In genomic region chr11:9305450-9305849, GRCm38 (mm10) we compare ENCODE assay signal across 30 mouse cellular contexts.
"Had no signal": no experiment of that assay in that cellular context is flagged by ENCODE, and none has a peak within 500 bp of the region (broad histone marks: within the 10 kb centered on the region; RNA-seq: fewer than 3 reads in every experiment).

No protein-coding gene starts in this region.

- H3K27ac ChIP-seq: limb, embryonic 10.5 days; limb, embryonic 12.5 days; limb, embryonic 13.5 days; limb, embryonic 15.5 days; liver, embryonic 12.5 days; liver, embryonic 13.5 days; liver, embryonic 14.5 days; liver, embryonic 15.5 days; lung, embryonic 15.5 days; macrophage; midbrain, embryonic 10.5 days; midbrain, embryonic 12.5 days; midbrain, embryonic 13.5 days; midbrain, embryonic 15.5 days had no signal

- H3K27me3 ChIP-seq: limb, embryonic 12.5 days; limb, embryonic 13.5 days; limb, embryonic 15.5 days; liver, embryonic 12.5 days; liver, embryonic 13.5 days; liver, embryonic 15.5 days; lung, embryonic 15.5 days; megakaryocyte, embryonic 14.5 days; midbrain, embryonic 12.5 days; midbrain, embryonic 13.5 days; midbrain, embryonic 15.5 days had no signal

- H3K9me3 ChIP-seq: limb, embryonic 10.5 days; limb, embryonic 12.5 days; limb, embryonic 13.5 days; limb, embryonic 15.5 days; liver, embryonic 12.5 days; liver, embryonic 13.5 days; liver, embryonic 15.5 days; lung, embryonic 15.5 days; midbrain, embryonic 10.5 days; midbrain, embryonic 12.5 days; midbrain, embryonic 13.5 days; midbrain, embryonic 15.5 days had no signal

- ATAC-seq: liver, embryonic 12.5 days; liver, postnatal 0 days; lung, postnatal 0 days; midbrain, embryonic 13.5 days; midbrain, embryonic 15.5 days; midbrain, embryonic 16.5 days had no signal

- H3K36me3 ChIP-seq: limb, embryonic 10.5 days; limb, embryonic 12.5 days; limb, embryonic 13.5 days; limb, embryonic 15.5 days; liver, embryonic 12.5 days; liver, embryonic 13.5 days; liver, embryonic 15.5 days; lung, embryonic 15.5 days; midbrain, embryonic 10.5 days; midbrain, embryonic 12.5 days; midbrain, embryonic 13.5 days; midbrain, embryonic 15.5 days had no signal

- H3K4me2 ChIP-seq: limb, embryonic 12.5 days; limb, embryonic 13.5 days; limb, embryonic 15.5 days; liver, embryonic 11.5 days; liver, embryonic 12.5 days; liver, embryonic 13.5 days; liver, embryonic 15.5 days; lung, embryonic 14.5 days; lung, embryonic 15.5 days; midbrain, embryonic 11.5 days; midbrain, embryonic 12.5 days; midbrain, embryonic 13.5 days; midbrain, embryonic 15.5 days had no signal

- H3K4me1 ChIP-seq: limb, embryonic 10.5 days; limb, embryonic 12.5 days; limb, embryonic 13.5 days; limb, embryonic 15.5 days; liver, embryonic 12.5 days; liver, embryonic 13.5 days; liver, embryonic 15.5 days; lung, embryonic 15.5 days; megakaryocyte, embryonic 14.5 days; midbrain, embryonic 10.5 days; midbrain, embryonic 12.5 days; midbrain, embryonic 13.5 days; midbrain, embryonic 15.5 days had no signal

- DNase-seq: left cerebral cortex, postnatal 4 days; liver; liver, embryonic 13.5 days; liver, postnatal 0 days; lung, adult 18-20 months; lung, adult 2 months; lung, embryonic 14.5 days; lung, postnatal 14 days; lung, postnatal 36 days; lung, postnatal 4 days; midbrain, embryonic 14.5 days had no signal

- H3K9ac ChIP-seq: limb, embryonic 12.5 days; limb, embryonic 13.5 days; limb, embryonic 15.5 days; liver, embryonic 12.5 days; liver, embryonic 13.5 days; liver, embryonic 14.5 days; liver, embryonic 15.5 days; liver, postnatal 0 days; lung, embryonic 14.5 days; lung, embryonic 15.5 days; midbrain, embryonic 12.5 days; midbrain, embryonic 13.5 days; midbrain, embryonic 15.5 days had no signal

- H3K4me3 ChIP-seq: limb, embryonic 10.5 days; limb, embryonic 12.5 days; limb, embryonic 13.5 days; limb, embryonic 15.5 days; liver, embryonic 12.5 days; liver, embryonic 13.5 days; liver, embryonic 15.5 days; lung, embryonic 15.5 days; megakaryocyte, embryonic 14.5 days; midbrain, embryonic 10.5 days; midbrain, embryonic 12.5 days; midbrain, embryonic 13.5 days; midbrain, embryonic 15.5 days; myocyte had no signal
